Mouse (Mus musculus): ENCODE results near the gene Sh3glb2. TPM values are rescaled to one million over a fixed set of nuclear protein-coding genes. Genes with fewer than 3 reads are reported as not detected.

The Sh3glb2 gene
- polyA plus RNA-seq, 1 experiment from 2014 or later = 20.9 TPM

- Histone ChIP-seq H3K4me2 (no peak overlapping the region), H3K36me3 (peaks cover 65% of the 10 kb centered on the region), H3K4me1 (replicated peaks) (peaks cover 36% of the 10 kb centered on the region), H3K4me3 (replicated peaks) (no peak overlapping the region), H3K9me3 (replicated peaks) (no peaks in the 10 kb centered on the region), H3K9ac (no peak overlapping the region), H3K27ac (no peak overlapping the region), H3K27me3 (no peaks in the 10 kb centered on the region)
- DNase-seq = no peak
- WGBS (ENCODE audit: insufficient replicate concordance) = 81% methylated on average over 7 of the region's 7 CpGs
- ATAC-seq (ENCODE audit: low read depth) = no peak
These were observed 37.1 kb upstream of the Sh3glb2 start for GRCm38 (mm10) chr2:30396246-30396645.

GRCm38 (mm10) chr2:30395757-30396156 lies 36.6 kb upstream of the Sh3glb2 start:
- no peak overlapping the region for H3K9ac ChIP-seq
- H3K27me3 ChIP-seq = no peaks in the 10 kb centered on the region
- H3K9me3 ChIP-seq (replicated peaks) = no peaks in the 10 kb centered on the region
- DNase-seq (no peak), ATAC-seq (ENCODE audit: low read depth) (no peak)
- H3K4me2 ChIP-seq = no peak overlapping the region
- peaks cover 38% of the 10 kb centered on the region for H3K4me1 ChIP-seq (replicated peaks)
- no peak overlapping the region for H3K4me3 ChIP-seq (replicated peaks)
- 82% methylated on average over 7 of the region's 7 CpGs for WGBS (ENCODE audit: insufficient replicate concordance)
- H3K27ac ChIP-seq = no peak overlapping the region
- H3K36me3 ChIP-seq = peaks cover 63% of the 10 kb centered on the region

- H3K9ac ChIP-seq = peak overlapping the region; percentile 78
- no peak for DNase-seq
- peak overlapping the region; percentile 83 for H3K27ac ChIP-seq
- peak overlapping the region; percentile 79 for H3K4me2 ChIP-seq
- peaks cover 38% of the 10 kb centered on the region for H3K4me1 ChIP-seq (replicated peaks)
- WGBS (ENCODE audit: insufficient replicate concordance) = 36% methylated on average over 1 of the region's 1 CpGs
- no peaks in the 10 kb centered on the region for H3K9me3 ChIP-seq (replicated peaks)
- H3K36me3 ChIP-seq = peaks cover 39% of the 10 kb centered on the region
- H3K4me3 ChIP-seq (replicated peaks) = peak overlapping the region; percentile 69
- ATAC-seq (ENCODE audit: low read depth) = no peak
- no peaks in the 10 kb centered on the region for H3K27me3 ChIP-seq
These were observed 34.2 kb upstream of the Sh3glb2 start for GRCm38 (mm10) chr2:30393370-30393656.

- peak; percentile 53 for DNase-seq
These were observed 33.6 kb upstream of the Sh3glb2 start for GRCm38 (mm10) chr2:30392577-30393369.

GRCm38 (mm10) chr2:30392114-30392576 lies 33.0 kb upstream of the Sh3glb2 start, which contains the start of gene Dolpp1:
TSS of gene Dolpp1 (plus strand) at chr2:30392254.
- Histone ChIP-seq H3K36me3 (peaks cover 27% of the 10 kb centered on the region), H3K9ac (peak within 1 kb of the TSS; percentile 78), H3K27me3 (no peaks in the 10 kb centered on the region), H3K9me3 (replicated peaks) (no peaks in the 10 kb centered on the region), H3K27ac (peak within 1 kb of the TSS; percentile 83), H3K4me2 (peak within 1 kb of the TSS; percentile 79), H3K4me1 (replicated peaks) (peaks cover 38% of the 10 kb centered on the region), H3K4me3 (replicated peaks) (peak within 1 kb of the TSS; percentile 69)
- peak; percentile 98 for ATAC-seq (ENCODE audit: low read depth)
- DNase-seq = peak; percentile 98
- under 1% methylated on average over 40 of the region's 40 CpGs for WGBS (ENCODE audit: insufficient replicate concordance)

More at GRCm38 (mm10) chr2:30392577-30393369, 33.6 kb upstream of the Sh3glb2 start:
- Histone ChIP-seq H3K27me3 (no peaks in the 10 kb centered on the region), H3K4me3 (replicated peaks) (peak overlapping the region; percentile 69), H3K9ac (peak overlapping the region; percentile 78), H3K4me1 (replicated peaks) (peaks cover 38% of the 10 kb centered on the region), H3K27ac (peak overlapping the region; percentile 83), H3K36me3 (peaks cover 33% of the 10 kb centered on the region), H3K4me2 (peak overlapping the region; percentile 79), H3K9me3 (replicated peaks) (no peaks in the 10 kb centered on the region)
- under 1% methylated on average over 54 of the region's 54 CpGs for WGBS (ENCODE audit: insufficient replicate concordance)
- ATAC-seq (ENCODE audit: low read depth) = peak; percentile 61

GRCm38 (mm10) chr2:30389000-30389399 lies 29.9 kb upstream of the Sh3glb2 start:
- Histone ChIP-seq H3K36me3 (peaks cover 20% of the 10 kb centered on the region), H3K9ac (no peak overlapping the region), H3K4me1 (replicated peaks) (peaks cover 27% of the 10 kb centered on the region), H3K4me3 (replicated peaks) (no peak overlapping the region), H3K4me2 (no peak overlapping the region), H3K9me3 (replicated peaks) (no peaks in the 10 kb centered on the region), H3K27me3 (no peaks in the 10 kb centered on the region), H3K27ac (no peak overlapping the region)
- ATAC-seq (ENCODE audit: low read depth) (no peak), DNase-seq (no peak)
- WGBS (ENCODE audit: insufficient replicate concordance) = 83% methylated on average over 2 of the region's 2 CpGs

GRCm38 (mm10) chr2:30386913-30387312 lies 27.8 kb upstream of the Sh3glb2 start:
- DNase-seq (no peak), ATAC-seq (ENCODE audit: low read depth) (no peak)
- Histone ChIP-seq H3K36me3 (peaks cover 38% of the 10 kb centered on the region), H3K27ac (no peak overlapping the region), H3K9me3 (replicated peaks) (no peaks in the 10 kb centered on the region), H3K4me1 (replicated peaks) (peaks cover 28% of the 10 kb centered on the region), H3K27me3 (no peaks in the 10 kb centered on the region), H3K9ac (no peak overlapping the region), H3K4me2 (no peak overlapping the region), H3K4me3 (replicated peaks) (no peak overlapping the region)
- WGBS (ENCODE audit: insufficient replicate concordance) = 73% methylated on average over 9 of the region's 9 CpGs

GRCm38 (mm10) chr2:30385591-30385990 lies 26.5 kb upstream of the Sh3glb2 start:
- WGBS (ENCODE audit: insufficient replicate concordance) = 76% methylated on average over 4 of the region's 4 CpGs
- ATAC-seq (ENCODE audit: low read depth) = no peak
- Histone ChIP-seq H3K27ac (no peak overlapping the region), H3K4me3 (replicated peaks) (no peak overlapping the region), H3K36me3 (peaks cover 51% of the 10 kb centered on the region), H3K9ac (no peak overlapping the region), H3K9me3 (replicated peaks) (no peaks in the 10 kb centered on the region), H3K4me1 (replicated peaks) (peaks cover 34% of the 10 kb centered on the region), H3K27me3 (no peaks in the 10 kb centered on the region), H3K4me2 (no peak overlapping the region)
- DNase-seq = no peak

- ATAC-seq (ENCODE audit: low read depth) (no peak), DNase-seq (no peak)
- Histone ChIP-seq H3K27me3 (no peaks in the 10 kb centered on the region), H3K9ac (no peak overlapping the region), H3K9me3 (replicated peaks) (no peaks in the 10 kb centered on the region), H3K4me2 (no peak overlapping the region), H3K27ac (no peak overlapping the region), H3K4me1 (replicated peaks) (peaks cover 42% of the 10 kb centered on the region), H3K36me3 (peaks cover 55% of the 10 kb centered on the region), H3K4me3 (replicated peaks) (no peak overlapping the region)
- WGBS (ENCODE audit: insufficient replicate concordance) = 71% methylated on average over 5 of the region's 5 CpGs
These were observed 25.7 kb upstream of the Sh3glb2 start for GRCm38 (mm10) chr2:30384814-30385213.

- Histone ChIP-seq H3K9ac (no peak overlapping the region), H3K4me2 (peak overlapping the region; percentile 27), H3K4me3 (replicated peaks) (no peak overlapping the region), H3K27ac (peak overlapping the region; percentile 85), H3K27me3 (no peaks in the 10 kb centered on the region), H3K9me3 (replicated peaks) (no peaks in the 10 kb centered on the region), H3K36me3 (peaks cover 83% of the 10 kb centered on the region), H3K4me1 (replicated peaks) (peaks cover 61% of the 10 kb centered on the region)
- DNase-seq (peak; percentile 36), ATAC-seq (ENCODE audit: low read depth) (peak; percentile 75)
- 63% methylated on average over 4 of the region's 4 CpGs for WGBS (ENCODE audit: insufficient replicate concordance)
These were observed 22.2 kb upstream of the Sh3glb2 start for GRCm38 (mm10) chr2:30381377-30381725.

GRCm38 (mm10) chr2:30380564-30381376 lies 21.6 kb upstream of the Sh3glb2 start:
- DNase-seq (no peak), ATAC-seq (ENCODE audit: low read depth) (peak; percentile 39)
- peaks cover 88% of the 10 kb centered on the region for H3K36me3 ChIP-seq
- H3K27ac ChIP-seq = peak overlapping the region; percentile 85
- peak overlapping the region; percentile 27 for H3K4me2 ChIP-seq
- H3K9ac ChIP-seq = peak overlapping the region; percentile 40
- H3K4me1 ChIP-seq (replicated peaks) = peaks cover 61% of the 10 kb centered on the region
- H3K4me3 ChIP-seq (replicated peaks) = no peak overlapping the region
- 66% methylated on average over 10 of the region's 10 CpGs for WGBS (ENCODE audit: insufficient replicate concordance)
- H3K27me3 ChIP-seq = no peaks in the 10 kb centered on the region
- no peaks in the 10 kb centered on the region for H3K9me3 ChIP-seq (replicated peaks)

Data from liver, embryonic 13.5 days (tissue).